Mouse (Mus musculus): ENCODE results near the gene Smad3. TPM values are rescaled to one million over a fixed set of nuclear protein-coding genes. Genes with fewer than 3 reads are reported as not detected.

Gene Smad3
- polyA plus RNA-seq, 1 experiment from 2014 or later, result 11.8 TPM

GRCm38 (mm10) chr9:63657167-63657566 lies 100.6 kb downstream of the Smad3 start:
- H3K36me3 ChIP-seq (ENCODE audit: insufficient read depth, low read length), result peaks cover 5% of the 10 kb centered on the region

GRCm38 (mm10) chr9:63655092-63655491 lies 102.7 kb downstream of the Smad3 start:
- Histone ChIP-seq H3K4me2 (replicated peaks; ENCODE audit: low read depth, low read length) (no peak overlapping the region), H3K27ac (ENCODE audit: low read length) (no peak overlapping the region), H3K9me3 (ENCODE audit: low read length) (no peaks in the 10 kb centered on the region), H3K9ac (replicated peaks; ENCODE audit: low read depth) (no peak overlapping the region), H3K4me1 (ENCODE audit: insufficient read depth, low read depth, low read length) (peaks cover 17% of the 10 kb centered on the region; the same call in 1 of the 2 replicates), H3K27me3 (replicated peaks; ENCODE audit: insufficient read depth, low read length) (no peaks in the 10 kb centered on the region), H3K36me3 (ENCODE audit: insufficient read depth, low read length) (peaks cover 5% of the 10 kb centered on the region), H3K4me3 (ENCODE audit: low read depth, low read length) (no peak overlapping the region)
- 54% methylated on average over 1 of the region's 1 CpGs for WGBS
- TF ChIP-seq CTCF (IDR thresholded peaks at IDR 0.05) (no peak), EP300 (IDR thresholded peaks at IDR 0.05) (no peak)
- DNase-seq (ENCODE audit: low spot score) (no peak), ATAC-seq (no peak)

More at GRCm38 (mm10) chr9:63657167-63657566, 100.6 kb downstream of the Smad3 start:
- no peaks in the 10 kb centered on the region for H3K9me3 ChIP-seq (ENCODE audit: low read length)
- no peak overlapping the region for H3K4me3 ChIP-seq (ENCODE audit: low read depth, low read length)
- no peak for TF ChIP-seq CTCF (IDR thresholded peaks at IDR 0.05)
- peak; percentile 79 for TF ChIP-seq EP300 (IDR thresholded peaks at IDR 0.05)
- no peak overlapping the region for H3K4me2 ChIP-seq (replicated peaks; ENCODE audit: low read depth, low read length)
- peak; percentile 68 for ATAC-seq
- 0 out of 2 replicates have a peak overlapping the region, but pooled peaks have one; percentile 32 for H3K27ac ChIP-seq (ENCODE audit: low read length)
- no peak overlapping the region for H3K9ac ChIP-seq (replicated peaks; ENCODE audit: low read depth)
- H3K27me3 ChIP-seq (replicated peaks; ENCODE audit: insufficient read depth, low read length), result no peaks in the 10 kb centered on the region
- 21% methylated on average over 4 of the region's 4 CpGs for WGBS
- peak; percentile 67 for DNase-seq (ENCODE audit: low spot score)
- peaks cover 17% of the 10 kb centered on the region; the same call in 1 of the 2 replicates for H3K4me1 ChIP-seq (ENCODE audit: insufficient read depth, low read depth, low read length)

GRCm38 (mm10) chr9:63654575-63654974 lies 103.2 kb downstream of the Smad3 start:
- peaks cover 5% of the 10 kb centered on the region for H3K36me3 ChIP-seq (ENCODE audit: insufficient read depth, low read length)
- H3K9me3 ChIP-seq (ENCODE audit: low read length), result no peaks in the 10 kb centered on the region
- no peaks in the 10 kb centered on the region for H3K27me3 ChIP-seq (replicated peaks; ENCODE audit: insufficient read depth, low read length)
- no peak overlapping the region for H3K9ac ChIP-seq (replicated peaks; ENCODE audit: low read depth)
- DNase-seq (ENCODE audit: low spot score) (no peak), ATAC-seq (no peak)
- peaks cover 17% of the 10 kb centered on the region; the same call in 1 of the 2 replicates for H3K4me1 ChIP-seq (ENCODE audit: insufficient read depth, low read depth, low read length)
- no peak overlapping the region for H3K4me3 ChIP-seq (ENCODE audit: low read depth, low read length)
- no peak overlapping the region for H3K27ac ChIP-seq (ENCODE audit: low read length)
- no peak for TF ChIP-seq CTCF (IDR thresholded peaks at IDR 0.05)
- no peak for TF ChIP-seq EP300 (IDR thresholded peaks at IDR 0.05)
- WGBS, result 90% methylated on average over 8 of the region's 8 CpGs
- no peak overlapping the region for H3K4me2 ChIP-seq (replicated peaks; ENCODE audit: low read depth, low read length)

- DNase-seq (ENCODE audit: low spot score), result peak; percentile 49
- H3K4me2 ChIP-seq (replicated peaks; ENCODE audit: low read depth, low read length), result no peak overlapping the region
- ATAC-seq, result no peak
- H3K9ac ChIP-seq (replicated peaks; ENCODE audit: low read depth), result no peak overlapping the region
- no peaks in the 10 kb centered on the region for H3K27me3 ChIP-seq (replicated peaks; ENCODE audit: insufficient read depth, low read length)
- H3K27ac ChIP-seq (ENCODE audit: low read length), result no peak overlapping the region
- peaks cover 14% of the 10 kb centered on the region for H3K36me3 ChIP-seq (ENCODE audit: insufficient read depth, low read length)
- H3K4me1 ChIP-seq (ENCODE audit: insufficient read depth, low read depth, low read length), result peaks cover 17% of the 10 kb centered on the region; the same call in 1 of the 2 replicates
- WGBS, result 49% methylated on average over 7 of the region's 7 CpGs
- no peaks in the 10 kb centered on the region for H3K9me3 ChIP-seq (ENCODE audit: low read length)
- TF ChIP-seq CTCF (IDR thresholded peaks at IDR 0.05), result no peak
- no peak overlapping the region for H3K4me3 ChIP-seq (ENCODE audit: low read depth, low read length)
Measured at GRCm38 (mm10) chr9:63653666-63654065, 104.1 kb downstream of the Smad3 start.

GRCm38 (mm10) chr9:63651594-63651993 lies 106.2 kb downstream of the Smad3 start:
- H3K27ac ChIP-seq (ENCODE audit: low read length), result 0 out of 2 replicates have a peak overlapping the region, but pooled peaks have one; percentile 14
- ATAC-seq (no peak), DNase-seq (ENCODE audit: low spot score) (peak; percentile 53)
- no peak overlapping the region for H3K4me2 ChIP-seq (replicated peaks; ENCODE audit: low read depth, low read length)
- peaks cover 3% of the 10 kb centered on the region; the same call in 1 of the 2 replicates for H3K4me1 ChIP-seq (ENCODE audit: insufficient read depth, low read depth, low read length)
- WGBS, result 49% methylated on average over 11 of the region's 11 CpGs
- H3K4me3 ChIP-seq (ENCODE audit: low read depth, low read length), result no peak overlapping the region
- no peaks in the 10 kb centered on the region for H3K27me3 ChIP-seq (replicated peaks; ENCODE audit: insufficient read depth, low read length)
- no peak overlapping the region for H3K9ac ChIP-seq (replicated peaks; ENCODE audit: low read depth)
- H3K36me3 ChIP-seq (ENCODE audit: insufficient read depth, low read length), result peaks cover 18% of the 10 kb centered on the region
- no peaks in the 10 kb centered on the region for H3K9me3 ChIP-seq (ENCODE audit: low read length)
- TF ChIP-seq EP300 (IDR thresholded peaks at IDR 0.05), result no peak
- no peak for TF ChIP-seq CTCF (IDR thresholded peaks at IDR 0.05)

GRCm38 (mm10) chr9:63650905-63651304 lies 106.9 kb downstream of the Smad3 start:
- no peaks in the 10 kb centered on the region for H3K9me3 ChIP-seq (ENCODE audit: low read length)
- no peak overlapping the region for H3K9ac ChIP-seq (replicated peaks; ENCODE audit: low read depth)
- ATAC-seq (peak; percentile 52), DNase-seq (ENCODE audit: low spot score) (peak; percentile 55)
- H3K27ac ChIP-seq (ENCODE audit: low read length), result 0 out of 2 replicates have a peak overlapping the region, but pooled peaks have one; percentile 14
- peaks cover 18% of the 10 kb centered on the region for H3K36me3 ChIP-seq (ENCODE audit: insufficient read depth, low read length)
- no peaks in the 10 kb centered on the region for H3K27me3 ChIP-seq (replicated peaks; ENCODE audit: insufficient read depth, low read length)
- no peak overlapping the region for H3K4me3 ChIP-seq (ENCODE audit: low read depth, low read length)
- H3K4me1 ChIP-seq (ENCODE audit: insufficient read depth, low read depth, low read length), result no peaks in the 10 kb centered on the region
- TF ChIP-seq EP300 (IDR thresholded peaks at IDR 0.05) (no peak), CTCF (IDR thresholded peaks at IDR 0.05) (no peak)
- WGBS, result 81% methylated on average over 14 of the region's 14 CpGs
- H3K4me2 ChIP-seq (replicated peaks; ENCODE audit: low read depth, low read length), result no peak overlapping the region
